Mouse (Mus musculus): ENCODE data around the gene 9530053A07Rik. TPM values are rescaled to one million over a fixed set of nuclear protein-coding genes. Genes with fewer than 3 reads are reported as not detected.
"Not testable (repeated sequence)": the region's sequence is repeated elsewhere in the genome, so short reads cannot be mapped to it uniquely, and the experiment has no call there.

Gene 9530053A07Rik
- polyA plus RNA-seq, 1 experiment from 2014 or later, result 0.05 TPM

DNA sequence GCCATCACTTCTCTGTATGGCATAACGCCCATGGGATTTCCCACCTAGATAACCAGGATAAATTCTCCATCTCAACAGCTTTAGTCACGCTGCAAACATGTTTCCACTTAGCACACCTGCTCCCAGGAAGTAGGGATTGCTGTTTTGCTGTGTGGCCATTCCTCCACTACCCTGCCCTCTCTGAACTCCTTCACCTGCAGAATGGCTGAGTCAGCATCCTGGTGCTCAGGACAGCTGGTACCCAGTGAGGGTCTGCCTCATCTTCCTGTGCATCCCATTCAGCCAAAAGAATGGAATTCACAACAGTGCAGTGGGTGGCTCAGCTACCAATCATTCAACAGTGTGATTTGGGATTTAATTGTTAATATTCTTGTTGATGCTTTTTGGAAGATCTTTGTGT lies 14.6 kb upstream of the 9530053A07Rik start:
- no peak for ATAC-seq (ENCODE audit: low FRiP score)
- WGBS, result 86% methylated on average over 2 of the region's 2 CpGs
- H3K4me2 ChIP-seq (replicated peaks; ENCODE audit: low read depth, low read length), result no peak overlapping the region
- no peak overlapping the region for H3K9ac ChIP-seq (ENCODE audit: low read depth, low read length)
- DNase-seq (ENCODE audit: low spot score), result no peak
- H3K27me3 ChIP-seq (ENCODE audit: control insufficient read depth, insufficient read depth, low read length), result no peaks in the 10 kb centered on the region
- H3K36me3 ChIP-seq (ENCODE audit: control insufficient read depth, insufficient read depth, low read length), result no peaks in the 10 kb centered on the region
- H3K9me3 ChIP-seq (ENCODE audit: control insufficient read depth, low read length), result no peaks in the 10 kb centered on the region
- H3K4me3 ChIP-seq (ENCODE audit: low read depth, low read length), result no peak overlapping the region
- no peak overlapping the region for H3K27ac ChIP-seq (ENCODE audit: low read depth, low read length)
- no peaks in the 10 kb centered on the region for H3K4me1 ChIP-seq (replicated peaks; ENCODE audit: control insufficient read depth, insufficient read depth, low read length)

DNA sequence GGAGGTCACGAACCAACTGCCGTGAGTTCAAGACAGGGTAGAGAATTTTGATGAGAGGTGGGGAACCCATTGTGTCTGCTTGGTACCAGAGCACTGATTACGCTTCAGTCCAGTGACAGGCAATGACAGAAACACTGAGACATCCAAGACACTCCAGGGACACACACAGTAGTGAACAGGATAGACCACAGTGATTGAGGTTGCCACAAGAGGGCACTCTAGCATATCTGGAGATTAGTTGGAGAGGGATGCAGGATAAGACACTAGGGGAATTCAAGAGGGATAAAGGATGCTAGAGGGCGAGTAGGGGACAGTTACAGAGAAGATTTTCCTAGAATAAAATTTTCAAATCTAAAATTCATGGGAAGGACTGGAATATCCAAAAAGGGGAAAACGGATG lies 8.3 kb downstream of the 9530053A07Rik start:
- 58% methylated on average over 5 of the region's 5 CpGs for WGBS
- ATAC-seq (ENCODE audit: low FRiP score) (no peak), DNase-seq (ENCODE audit: low spot score) (peak; percentile 62)
- Histone ChIP-seq H3K9ac (ENCODE audit: low read depth, low read length) (no peak overlapping the region), H3K4me2 (replicated peaks; ENCODE audit: low read depth, low read length) (no peak overlapping the region), H3K36me3 (ENCODE audit: control insufficient read depth, insufficient read depth, low read length) (no peaks in the 10 kb centered on the region), H3K4me3 (ENCODE audit: low read depth, low read length) (no peak overlapping the region), H3K27ac (ENCODE audit: low read depth, low read length) (no peak overlapping the region), H3K9me3 (ENCODE audit: control insufficient read depth, low read length) (no peaks in the 10 kb centered on the region), H3K4me1 (replicated peaks; ENCODE audit: control insufficient read depth, insufficient read depth, low read length) (no peaks in the 10 kb centered on the region), H3K27me3 (ENCODE audit: control insufficient read depth, insufficient read depth, low read length) (no peaks in the 10 kb centered on the region)

DNA sequence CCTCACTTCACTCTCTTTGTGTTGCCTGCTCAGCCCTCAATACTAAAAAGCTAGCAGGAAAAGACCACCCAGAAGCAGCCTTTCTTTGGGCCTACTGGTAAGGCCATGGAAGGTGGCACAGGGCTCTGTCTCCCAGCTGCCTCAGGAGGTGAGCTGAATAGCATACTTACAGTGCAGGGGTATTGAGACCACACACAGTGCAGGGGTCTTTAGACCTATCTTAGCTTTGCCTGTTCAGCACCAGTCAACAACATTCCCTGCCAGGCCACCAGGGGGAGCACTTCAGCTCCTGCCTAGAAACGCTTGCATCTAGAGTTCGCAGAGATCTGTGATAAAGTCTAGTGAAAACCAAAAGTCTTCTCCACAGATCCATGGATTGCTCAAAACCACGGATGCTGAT lies 19.0 kb downstream of the 9530053A07Rik start:
- Histone ChIP-seq H3K4me3 (ENCODE audit: low read depth, low read length) (no peak overlapping the region), H3K9me3 (ENCODE audit: control insufficient read depth, low read length) (no peaks in the 10 kb centered on the region), H3K27ac (ENCODE audit: low read depth, low read length) (no peak overlapping the region), H3K4me2 (replicated peaks; ENCODE audit: low read depth, low read length) (no peak overlapping the region), H3K36me3 (ENCODE audit: control insufficient read depth, insufficient read depth, low read length) (no peaks in the 10 kb centered on the region), H3K27me3 (ENCODE audit: control insufficient read depth, insufficient read depth, low read length) (no peaks in the 10 kb centered on the region), H3K4me1 (replicated peaks; ENCODE audit: control insufficient read depth, insufficient read depth, low read length) (no peaks in the 10 kb centered on the region), H3K9ac (ENCODE audit: low read depth, low read length) (no peak overlapping the region)
- peak; percentile 84 for DNase-seq (ENCODE audit: low spot score)
- 25% methylated on average over 3 of the region's 3 CpGs for WGBS
- peak; percentile 60 for ATAC-seq (ENCODE audit: low FRiP score)

DNA sequence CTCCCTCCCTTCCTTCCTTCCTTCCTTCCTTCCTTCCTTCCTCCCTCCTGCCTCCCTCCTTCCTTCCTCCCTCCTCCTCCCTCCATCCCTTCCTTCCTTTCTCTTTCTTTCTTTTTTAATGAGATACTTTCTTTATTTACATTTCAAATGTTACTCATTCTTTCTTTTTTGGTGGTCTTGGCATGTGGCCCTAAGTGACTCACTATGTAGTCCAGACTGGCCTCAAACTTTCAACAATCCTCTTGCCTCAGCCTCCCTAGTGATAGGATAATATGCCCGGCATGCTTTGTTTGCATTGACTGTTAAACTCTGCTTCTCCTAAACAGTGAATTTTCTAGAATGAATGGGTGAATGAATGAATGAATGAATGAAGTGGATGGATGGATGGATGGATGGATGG lies 20.6 kb downstream of the 9530053A07Rik start:
- no peak overlapping the region for H3K9ac ChIP-seq (ENCODE audit: low read depth, low read length)
- no peaks in the 10 kb centered on the region for H3K4me1 ChIP-seq (replicated peaks; ENCODE audit: control insufficient read depth, insufficient read depth, low read length)
- no peak for DNase-seq (ENCODE audit: low spot score)
- H3K27ac ChIP-seq (ENCODE audit: low read depth, low read length), result no peak overlapping the region
- no peak overlapping the region for H3K4me2 ChIP-seq (replicated peaks; ENCODE audit: low read depth, low read length)
- H3K4me3 ChIP-seq (ENCODE audit: low read depth, low read length), result no peak overlapping the region
- H3K9me3 ChIP-seq (ENCODE audit: control insufficient read depth, low read length), result no peaks in the 10 kb centered on the region
- 91% methylated on average over 1 of the region's 1 CpGs for WGBS
- H3K36me3 ChIP-seq (ENCODE audit: control insufficient read depth, insufficient read depth, low read length), result no peaks in the 10 kb centered on the region
- no peaks in the 10 kb centered on the region for H3K27me3 ChIP-seq (ENCODE audit: control insufficient read depth, insufficient read depth, low read length)
- no peak for ATAC-seq (ENCODE audit: low FRiP score)

DNA sequence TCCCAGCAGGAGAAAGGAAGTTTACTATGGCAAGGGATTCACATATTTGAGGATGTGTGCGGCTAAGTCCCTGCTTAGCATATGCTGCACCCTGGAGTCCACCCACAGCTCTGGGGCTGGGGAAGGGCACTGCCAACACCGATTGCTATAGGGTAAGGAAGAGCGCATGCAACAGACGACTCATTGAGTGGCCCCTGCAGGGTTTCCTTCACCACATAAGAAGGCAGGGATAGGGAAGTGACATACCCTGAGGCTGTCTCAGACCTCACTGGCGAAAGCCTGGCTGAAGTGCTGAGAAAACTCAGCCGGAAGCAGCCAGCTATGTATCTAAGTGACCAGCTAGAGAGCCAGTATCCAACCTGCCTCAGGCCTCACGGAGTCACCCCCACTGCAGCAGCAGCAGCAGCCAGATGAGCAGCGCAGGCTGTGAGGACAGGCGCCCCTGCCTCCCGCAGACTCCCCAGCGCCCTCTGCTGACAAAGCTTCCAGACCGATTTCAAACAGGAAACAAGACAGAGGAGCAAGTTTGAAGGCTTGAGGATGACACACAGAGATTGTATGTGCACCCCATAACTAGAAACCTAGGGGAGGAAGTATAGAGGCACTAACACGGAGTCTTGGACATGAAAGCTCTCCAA lies 22.4 kb downstream of the 9530053A07Rik start:
- 17% methylated on average over 13 of the region's 13 CpGs for WGBS
- H3K9ac ChIP-seq (ENCODE audit: low read depth, low read length), result no peak overlapping the region
- no peak for ATAC-seq (ENCODE audit: low FRiP score)
- H3K4me1 ChIP-seq (replicated peaks; ENCODE audit: control insufficient read depth, insufficient read depth, low read length), result no peaks in the 10 kb centered on the region
- H3K9me3 ChIP-seq (ENCODE audit: control insufficient read depth, low read length), result no peaks in the 10 kb centered on the region
- H3K36me3 ChIP-seq (ENCODE audit: control insufficient read depth, insufficient read depth, low read length), result no peaks in the 10 kb centered on the region
- DNase-seq (ENCODE audit: low spot score), result peak; percentile 69
- no peak overlapping the region for H3K27ac ChIP-seq (ENCODE audit: low read depth, low read length)
- H3K4me3 ChIP-seq (ENCODE audit: low read depth, low read length), result no peak overlapping the region
- H3K27me3 ChIP-seq (ENCODE audit: control insufficient read depth, insufficient read depth, low read length), result no peaks in the 10 kb centered on the region
- no peak overlapping the region for H3K4me2 ChIP-seq (replicated peaks; ENCODE audit: low read depth, low read length)

DNA sequence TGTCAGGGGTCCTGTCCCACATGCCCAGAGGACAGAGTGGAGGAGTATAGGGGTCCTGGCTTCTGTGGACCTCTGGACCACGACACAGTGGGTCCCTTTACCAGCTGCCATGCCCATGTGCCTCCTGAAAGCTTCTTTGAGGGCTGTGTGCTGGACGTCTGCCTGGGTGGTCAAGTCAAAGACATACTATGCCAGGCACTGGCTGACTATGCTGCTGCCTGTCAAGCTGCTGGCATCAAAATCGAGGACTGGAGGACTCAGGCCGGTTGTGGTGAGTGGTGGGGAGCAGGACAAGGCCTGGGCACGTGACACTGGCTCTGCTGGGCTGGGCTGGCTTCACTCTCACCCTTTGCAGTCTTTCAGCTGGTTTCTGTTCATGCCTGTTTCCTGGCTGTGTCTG lies 24.3 kb downstream of the 9530053A07Rik start:
- H3K9me3 ChIP-seq (ENCODE audit: control insufficient read depth, low read length); H3K4me1 ChIP-seq (replicated peaks; ENCODE audit: control insufficient read depth, insufficient read depth, low read length); H3K27ac ChIP-seq (ENCODE audit: low read depth, low read length); H3K27me3 ChIP-seq (ENCODE audit: control insufficient read depth, insufficient read depth, low read length); ATAC-seq (ENCODE audit: low FRiP score); H3K9ac ChIP-seq (ENCODE audit: low read depth, low read length); H3K4me3 ChIP-seq (ENCODE audit: low read depth, low read length); H3K36me3 ChIP-seq (ENCODE audit: control insufficient read depth, insufficient read depth, low read length); DNase-seq (ENCODE audit: low spot score); H3K4me2 ChIP-seq (replicated peaks; ENCODE audit: low read depth, low read length): not testable (repeated sequence)
- 47% methylated on average over 5 of the region's 5 CpGs for WGBS

DNA sequence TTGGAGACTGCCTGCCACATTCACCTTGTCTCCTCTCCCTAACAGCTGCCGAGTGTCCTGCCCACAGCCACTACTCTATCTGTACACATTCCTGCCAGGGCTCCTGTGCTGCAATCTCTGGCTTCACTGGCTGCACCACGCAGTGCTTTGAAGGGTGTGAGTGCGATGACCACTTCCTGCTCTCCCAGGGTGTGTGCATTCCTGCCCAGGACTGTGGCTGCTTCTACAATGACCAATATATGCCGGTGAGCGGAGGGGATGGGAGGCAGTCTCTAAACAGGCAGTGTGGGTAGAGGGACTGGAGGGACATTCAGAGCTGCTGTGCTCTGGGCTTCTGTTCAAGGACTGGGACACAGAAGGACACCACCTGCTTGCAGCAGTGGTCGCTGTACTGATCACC lies 30.0 kb downstream of the 9530053A07Rik start:
- DNase-seq (ENCODE audit: low spot score) (no peak), ATAC-seq (ENCODE audit: low FRiP score) (no peak)
- Histone ChIP-seq H3K9ac (ENCODE audit: low read depth, low read length) (no peak overlapping the region), H3K4me3 (ENCODE audit: low read depth, low read length) (no peak overlapping the region), H3K4me1 (replicated peaks; ENCODE audit: control insufficient read depth, insufficient read depth, low read length) (no peaks in the 10 kb centered on the region), H3K27ac (ENCODE audit: low read depth, low read length) (no peak overlapping the region), H3K27me3 (ENCODE audit: control insufficient read depth, insufficient read depth, low read length) (no peaks in the 10 kb centered on the region), H3K36me3 (ENCODE audit: control insufficient read depth, insufficient read depth, low read length) (no peaks in the 10 kb centered on the region), H3K4me2 (replicated peaks; ENCODE audit: low read depth, low read length) (no peak overlapping the region), H3K9me3 (ENCODE audit: control insufficient read depth, low read length) (no peaks in the 10 kb centered on the region)
- WGBS, result 68% methylated on average over 6 of the region's 6 CpGs

DNA sequence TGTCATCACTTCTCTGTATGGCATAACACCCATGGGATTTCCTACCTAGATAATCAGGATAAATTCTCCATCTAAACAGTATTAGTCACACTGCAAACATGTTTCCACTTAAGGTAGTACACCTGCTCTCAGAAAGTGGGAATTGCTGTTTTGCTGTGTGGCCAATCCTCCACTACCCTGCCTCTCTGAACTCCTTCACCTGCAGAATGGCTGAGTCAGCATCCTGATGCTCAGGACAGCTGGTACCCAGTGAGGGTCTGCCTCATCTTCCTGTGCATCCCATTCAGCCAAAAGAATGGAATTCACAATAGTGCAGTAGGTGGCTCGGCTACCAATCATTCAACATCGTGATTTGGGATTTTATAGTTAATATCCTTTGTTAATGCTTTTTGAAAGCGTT lies 30.6 kb downstream of the 9530053A07Rik start:
- Histone ChIP-seq H3K27me3 (ENCODE audit: control insufficient read depth, insufficient read depth, low read length) (no peaks in the 10 kb centered on the region), H3K36me3 (ENCODE audit: control insufficient read depth, insufficient read depth, low read length) (no peaks in the 10 kb centered on the region), H3K9me3 (ENCODE audit: control insufficient read depth, low read length) (no peaks in the 10 kb centered on the region), H3K4me1 (replicated peaks; ENCODE audit: control insufficient read depth, insufficient read depth, low read length) (no peaks in the 10 kb centered on the region), H3K4me2 (replicated peaks; ENCODE audit: low read depth, low read length) (no peak overlapping the region), H3K9ac (ENCODE audit: low read depth, low read length) (no peak overlapping the region), H3K4me3 (ENCODE audit: low read depth, low read length) (no peak overlapping the region), H3K27ac (ENCODE audit: low read depth, low read length) (no peak overlapping the region)
- DNase-seq (ENCODE audit: low spot score), result no peak
- WGBS, result 77% methylated on average over 3 of the region's 3 CpGs
- ATAC-seq (ENCODE audit: low FRiP score), result no peak

DNA sequence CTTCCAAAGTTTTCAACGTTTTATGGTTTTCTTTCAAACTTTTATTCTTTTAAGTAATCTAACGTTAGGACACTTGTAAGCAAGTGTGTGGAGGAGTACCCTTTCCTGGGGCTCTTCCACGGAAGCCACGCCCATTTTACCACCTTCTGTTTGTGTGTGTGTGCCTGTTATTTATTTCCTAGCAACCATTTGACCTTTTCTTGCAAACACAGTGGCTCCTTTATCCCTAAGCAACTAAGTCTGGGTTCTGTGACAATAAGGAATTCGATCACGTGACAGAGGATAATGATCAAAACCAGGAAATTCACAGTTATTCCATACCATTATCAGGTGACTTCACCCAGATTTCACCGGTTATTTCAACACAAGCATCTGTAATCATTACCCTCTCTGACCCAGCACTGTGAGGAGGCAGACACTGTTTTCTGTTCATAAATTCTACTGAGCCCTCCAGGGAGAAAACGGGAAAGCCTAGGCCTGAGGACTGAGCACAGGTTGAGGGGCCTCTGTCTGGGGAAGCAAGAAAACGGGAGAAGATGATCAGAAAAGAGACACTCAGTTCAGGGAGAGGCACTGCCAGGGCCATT lies 32.0 kb downstream of the 9530053A07Rik start:
- ATAC-seq (ENCODE audit: low FRiP score) (no peak), DNase-seq (ENCODE audit: low spot score) (no peak)
- Histone ChIP-seq H3K4me2 (replicated peaks; ENCODE audit: low read depth, low read length) (no peak overlapping the region), H3K9ac (ENCODE audit: low read depth, low read length) (no peak overlapping the region), H3K4me3 (ENCODE audit: low read depth, low read length) (no peak overlapping the region), H3K4me1 (replicated peaks; ENCODE audit: control insufficient read depth, insufficient read depth, low read length) (no peaks in the 10 kb centered on the region), H3K36me3 (ENCODE audit: control insufficient read depth, insufficient read depth, low read length) (no peaks in the 10 kb centered on the region), H3K9me3 (ENCODE audit: control insufficient read depth, low read length) (no peaks in the 10 kb centered on the region), H3K27ac (ENCODE audit: low read depth, low read length) (no peak overlapping the region), H3K27me3 (ENCODE audit: control insufficient read depth, insufficient read depth, low read length) (no peaks in the 10 kb centered on the region)
- WGBS, result 68% methylated on average over 9 of the region's 9 CpGs
